Mouse (Mus musculus): ENCODE measurements around the gene Ugt1a5. TPM values are rescaled to one million over a fixed set of nuclear protein-coding genes. Genes with fewer than 3 reads are reported as not detected.

Gene Ugt1a5
- polyA plus RNA-seq, 1 experiment from 2014 or later: not detected

DNA sequence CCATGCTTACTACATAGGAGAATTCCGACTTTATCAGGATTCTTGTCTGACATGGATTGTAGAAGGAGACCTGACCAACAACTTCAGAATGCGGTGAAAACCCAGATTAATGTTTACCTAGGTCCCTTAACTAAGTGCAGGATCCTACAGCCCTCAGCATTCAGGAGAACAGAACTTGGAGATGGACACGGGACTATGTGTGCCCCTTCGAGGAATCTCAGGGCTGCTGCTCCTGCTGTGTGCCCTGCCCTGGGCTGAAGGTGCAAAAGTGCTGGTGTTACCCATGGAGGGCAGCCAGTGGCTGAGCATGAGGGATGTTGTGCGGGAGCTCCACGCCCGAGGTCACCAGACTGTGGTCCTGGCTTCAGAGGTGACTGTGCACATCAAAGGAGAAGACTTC is 34.6 kb downstream of the Ugt1a5 start, which contains the start of gene Ugt1a2:
Gene Ugt1a2 (plus strand): TSS at position 146 of the 400 bp plus-strand sequence.
- no peak for ATAC-seq (ENCODE audit: low FRiP score, low read depth)
- H3K9me3 ChIP-seq: 0 out of 2 replicates have a peak, but pooled peaks cover 7% of the 10 kb centered on the region
- H3K9ac ChIP-seq (replicated peaks): no peak within 1 kb of the TSS
- no peaks in the 10 kb centered on the region for H3K36me3 ChIP-seq
- no peak within 1 kb of the TSS for H3K4me2 ChIP-seq (replicated peaks)
- no peaks in the 10 kb centered on the region for H3K4me1 ChIP-seq
- no peak within 1 kb of the TSS for H3K4me3 ChIP-seq
- WGBS: 87% methylated on average over 7 of the region's 7 CpGs
- 0 out of 2 replicates have a peak, but pooled peaks cover 6% of the 10 kb centered on the region for H3K27me3 ChIP-seq
- H3K27ac ChIP-seq (replicated peaks): no peak within 1 kb of the TSS

DNA sequence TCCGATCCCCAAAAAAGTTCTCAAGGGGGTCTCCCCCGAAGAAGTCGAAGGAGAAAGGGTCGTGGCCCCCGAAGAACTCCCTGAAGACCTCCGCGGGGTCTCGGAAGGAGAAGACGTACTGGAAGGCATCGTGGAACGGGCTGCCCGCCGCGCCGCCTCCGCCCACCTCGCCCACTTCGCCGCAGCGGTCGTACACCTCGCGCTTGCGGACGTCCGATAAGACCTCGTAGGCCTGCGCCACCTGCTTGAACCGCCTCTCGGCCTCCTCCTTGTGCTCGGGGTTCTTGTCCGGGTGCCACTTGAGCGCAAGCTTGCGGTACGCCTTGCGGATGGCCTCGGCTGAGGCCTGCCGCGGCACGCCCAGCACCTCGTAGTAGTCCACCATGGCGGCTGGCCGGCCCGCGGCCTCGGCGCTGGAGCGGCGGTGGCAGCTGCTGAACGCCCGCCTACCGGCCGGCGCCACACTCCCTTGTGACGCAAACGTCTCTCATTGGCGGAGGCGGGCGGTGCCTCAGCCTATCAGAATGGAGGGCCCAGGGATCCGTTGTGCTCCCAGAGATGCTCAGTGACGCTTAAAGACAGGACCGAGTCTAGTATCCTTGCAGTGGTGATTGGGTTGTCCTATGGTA is 39.6 kb downstream of the Ugt1a5 start, which contains the start of gene Dnajb3:
Gene Dnajb3 (minus strand): TSS at position 489 of the 629 bp plus-strand sequence.
- no peaks in the 10 kb centered on the region for H3K4me1 ChIP-seq
- 0 out of 2 replicates have a peak, but pooled peaks cover 7% of the 10 kb centered on the region for H3K9me3 ChIP-seq
- ATAC-seq (ENCODE audit: low FRiP score, low read depth): peak; percentile 99
- H3K27me3 ChIP-seq: peaks cover 4% of the 10 kb centered on the region; the same call in 1 of the 2 replicates
- H3K9ac ChIP-seq (replicated peaks): peak within 1 kb of the TSS; percentile 62
- peak within 1 kb of the TSS; percentile 53 for H3K4me3 ChIP-seq
- 5% methylated on average over 62 of the region's 62 CpGs for WGBS
- H3K4me2 ChIP-seq (replicated peaks): peak within 1 kb of the TSS; percentile 66
- no peak within 1 kb of the TSS; the same call in 1 of the 2 replicates for H3K27ac ChIP-seq (replicated peaks)
- H3K36me3 ChIP-seq: no peaks in the 10 kb centered on the region

DNA sequence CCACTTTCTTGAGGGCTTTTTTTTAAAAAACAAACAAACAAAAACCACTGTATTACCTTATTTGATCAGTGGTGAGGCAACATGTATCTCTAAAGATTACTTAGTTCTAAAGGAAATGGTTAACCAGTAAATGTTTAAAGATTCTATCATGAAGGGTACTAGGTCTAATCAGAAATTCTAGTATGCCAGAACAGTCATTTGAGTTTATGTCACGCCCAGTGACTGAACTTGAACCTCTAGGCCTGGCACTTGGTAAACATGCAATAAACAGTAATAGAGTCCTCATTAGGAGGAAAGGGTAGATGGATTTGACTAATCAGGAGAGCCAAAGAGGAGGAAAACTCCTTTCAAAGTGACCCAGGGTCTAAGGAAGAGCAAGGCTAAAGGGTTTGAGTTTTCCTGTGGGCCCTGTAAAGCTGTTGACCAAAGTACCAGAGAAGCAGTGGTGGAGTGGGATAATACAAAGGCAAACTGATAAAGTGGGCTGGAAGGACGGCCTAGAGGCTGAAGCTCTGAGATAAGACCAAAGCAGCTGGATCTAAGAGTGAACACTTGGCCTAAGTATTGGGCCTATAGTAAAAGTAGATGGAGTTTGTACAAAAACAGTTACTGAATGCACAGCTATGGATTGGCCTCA is 41.1 kb downstream of the Ugt1a5 start:
- ATAC-seq (ENCODE audit: low FRiP score, low read depth): no peak
- H3K36me3 ChIP-seq: no peaks in the 10 kb centered on the region

DNA sequence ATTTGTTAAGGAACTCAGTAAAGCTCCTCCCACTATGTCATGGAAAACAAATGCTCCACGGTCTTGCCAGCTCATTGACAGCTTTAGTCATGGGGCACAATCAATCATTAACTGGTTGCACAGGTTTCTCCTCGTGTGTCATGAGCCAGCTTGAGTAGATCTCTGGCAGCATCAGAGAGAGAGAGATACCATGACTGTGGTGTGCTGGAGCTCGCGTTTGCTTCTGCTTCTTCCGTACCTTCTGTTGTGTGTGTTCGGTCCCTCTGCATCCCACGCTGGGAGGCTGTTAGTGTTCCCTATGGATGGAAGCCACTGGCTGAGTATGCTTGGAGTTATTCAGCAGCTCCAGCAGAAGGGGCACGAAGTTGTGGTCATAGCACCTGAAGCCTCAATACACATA is 46.0 kb downstream of the Ugt1a5 start, which contains the start of gene Ugt1a1:
Gene Ugt1a1 (plus strand): TSS at position 148 of the 400 bp plus-strand sequence.
- no peak for ATAC-seq (ENCODE audit: low FRiP score, low read depth)
- Histone ChIP-seq H3K4me2 (replicated peaks) (no peak within 1 kb of the TSS), H3K4me3 (no peak within 1 kb of the TSS), H3K9ac (replicated peaks) (no peak within 1 kb of the TSS), H3K9me3 (peaks cover 51% of the 10 kb centered on the region), H3K4me1 (no peaks in the 10 kb centered on the region), H3K27me3 (peaks cover 4% of the 10 kb centered on the region; the same call in 1 of the 2 replicates), H3K36me3 (no peaks in the 10 kb centered on the region), H3K27ac (replicated peaks) (no peak within 1 kb of the TSS)
- 67% methylated on average over 8 of the region's 8 CpGs for WGBS

More for the DNA sequence above, 41.1 kb downstream of the Ugt1a5 start:
- no peak overlapping the region for H3K9ac ChIP-seq (replicated peaks)
- H3K4me2 ChIP-seq (replicated peaks): no peak overlapping the region
- H3K27me3 ChIP-seq: peaks cover 4% of the 10 kb centered on the region; the same call in 1 of the 2 replicates
- peaks cover 14% of the 10 kb centered on the region for H3K9me3 ChIP-seq
- no peak overlapping the region for H3K4me3 ChIP-seq
- no peaks in the 10 kb centered on the region for H3K4me1 ChIP-seq
- H3K27ac ChIP-seq (replicated peaks): no peak overlapping the region
- WGBS: 77% methylated on average over 2 of the region's 2 CpGs

DNA sequence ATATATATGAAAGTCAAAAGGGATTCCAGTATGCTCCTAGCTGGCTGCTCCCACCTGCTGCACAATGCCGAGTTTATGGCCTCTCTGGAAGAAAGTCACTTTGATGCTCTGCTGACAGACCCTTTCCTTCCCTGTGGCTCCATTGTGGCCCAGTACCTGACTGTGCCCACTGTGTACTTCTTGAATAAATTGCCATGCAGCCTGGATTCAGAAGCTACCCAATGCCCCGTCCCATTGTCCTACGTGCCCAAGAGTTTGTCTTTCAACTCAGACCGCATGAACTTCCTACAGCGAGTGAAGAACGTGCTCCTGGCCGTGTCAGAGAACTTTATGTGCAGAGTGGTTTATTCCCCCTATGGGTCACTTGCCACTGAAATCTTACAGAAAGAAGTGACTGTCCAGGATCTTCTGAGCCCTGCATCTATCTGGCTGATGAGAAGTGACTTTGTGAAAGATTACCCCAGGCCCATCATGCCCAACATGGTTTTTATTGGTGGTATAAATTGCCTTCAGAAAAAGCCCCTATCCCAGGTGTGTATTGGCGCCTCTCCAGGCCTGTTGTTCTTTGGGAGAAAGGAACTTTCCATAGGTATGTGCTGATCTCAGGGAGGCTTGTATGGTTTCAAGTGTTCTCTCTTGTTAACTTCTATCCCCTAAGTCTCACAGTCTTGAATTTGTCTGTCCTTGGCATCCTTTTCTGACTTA is 46.7 kb downstream of the Ugt1a5 start:
- 61% methylated on average over 8 of the region's 8 CpGs for WGBS
- Histone ChIP-seq H3K36me3 (no peaks in the 10 kb centered on the region), H3K4me1 (no peaks in the 10 kb centered on the region), H3K9ac (replicated peaks) (no peak overlapping the region), H3K27me3 (no peaks in the 10 kb centered on the region), H3K4me2 (replicated peaks) (no peak overlapping the region), H3K4me3 (no peak overlapping the region), H3K9me3 (peaks cover 58% of the 10 kb centered on the region), H3K27ac (replicated peaks) (no peak overlapping the region)
- ATAC-seq (ENCODE audit: low FRiP score, low read depth): no peak

DNA sequence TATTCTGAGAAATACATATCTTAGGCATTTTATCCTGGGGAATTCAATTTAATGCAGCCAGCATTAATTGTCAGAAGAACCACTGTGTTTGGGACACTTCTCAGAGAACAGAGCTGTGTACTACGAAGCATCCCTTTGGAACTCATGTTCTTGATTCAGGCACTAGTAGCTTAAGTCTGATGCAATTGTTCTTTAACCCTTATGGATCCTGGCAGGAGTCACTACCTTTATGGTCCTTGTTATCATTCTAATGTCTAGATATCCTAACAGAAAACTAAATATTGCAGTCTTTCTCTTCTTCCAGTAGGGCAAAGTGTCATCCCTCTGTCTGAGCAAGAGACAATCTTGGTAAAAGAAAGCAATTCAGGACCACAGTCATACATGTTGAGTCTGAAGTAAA is 47.2 kb downstream of the Ugt1a5 start:
- Histone ChIP-seq H3K9me3 (peaks cover 60% of the 10 kb centered on the region), H3K9ac (replicated peaks) (no peak overlapping the region), H3K4me2 (replicated peaks) (no peak overlapping the region), H3K4me1 (no peaks in the 10 kb centered on the region), H3K4me3 (no peak overlapping the region), H3K27me3 (no peaks in the 10 kb centered on the region), H3K27ac (replicated peaks) (no peak overlapping the region), H3K36me3 (no peaks in the 10 kb centered on the region)
- ATAC-seq (ENCODE audit: low FRiP score, low read depth): no peak
- 73% methylated on average over 1 of the region's 1 CpGs for WGBS

DNA sequence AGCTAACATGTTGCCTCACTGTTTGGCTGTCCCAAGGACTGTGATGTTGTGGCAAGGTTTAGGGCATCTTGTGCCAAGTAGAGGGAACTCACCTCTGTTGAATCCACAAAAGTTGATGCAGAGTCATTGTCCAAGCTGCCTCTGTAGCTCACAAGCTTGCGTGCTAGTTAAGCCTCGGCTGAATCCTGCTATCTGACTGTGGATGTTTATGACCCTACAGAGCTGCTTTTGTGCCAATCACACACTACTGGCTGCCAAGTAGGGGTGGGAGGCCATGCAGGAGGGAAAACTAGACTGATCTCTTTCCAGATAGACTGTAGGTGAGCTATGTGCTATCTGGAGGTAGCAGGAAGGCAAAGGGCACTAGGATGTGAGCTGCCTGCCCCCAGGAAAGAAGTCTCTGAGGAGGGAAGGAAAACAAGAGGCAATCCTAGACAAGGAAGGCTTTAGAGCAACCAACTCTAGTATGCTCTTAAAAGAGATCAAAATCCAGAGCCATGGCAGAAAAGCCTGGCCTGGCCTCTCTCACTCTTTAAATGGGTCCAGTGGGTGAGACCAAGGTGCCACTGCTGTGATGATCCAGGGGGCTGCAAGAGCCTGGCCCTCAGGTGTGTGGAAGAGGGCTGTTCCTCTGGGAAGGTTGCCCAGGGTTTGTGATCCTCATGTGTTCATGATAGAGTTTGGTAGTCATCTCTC is 48.1 kb downstream of the Ugt1a5 start:
- ATAC-seq (ENCODE audit: low FRiP score, low read depth): 0 out of 2 replicates have a peak, but pooled peaks have one; percentile 7
- no peaks in the 10 kb centered on the region for H3K36me3 ChIP-seq
- no peak overlapping the region for H3K27ac ChIP-seq (replicated peaks)
- no peak overlapping the region for H3K4me3 ChIP-seq
- H3K4me2 ChIP-seq (replicated peaks): no peak overlapping the region
- WGBS: 79% methylated on average over 2 of the region's 2 CpGs
- no peaks in the 10 kb centered on the region for H3K27me3 ChIP-seq
- peaks cover 60% of the 10 kb centered on the region for H3K9me3 ChIP-seq
- no peak overlapping the region for H3K9ac ChIP-seq (replicated peaks)
- no peaks in the 10 kb centered on the region for H3K4me1 ChIP-seq

GRCm38 (mm10) chr1:88214462-88214952 is 48.7 kb downstream of the Ugt1a5 start:
- Histone ChIP-seq H3K27me3 (no peaks in the 10 kb centered on the region), H3K4me2 (replicated peaks) (no peak overlapping the region), H3K27ac (replicated peaks) (no peak overlapping the region), H3K36me3 (no peaks in the 10 kb centered on the region), H3K9ac (replicated peaks) (no peak overlapping the region), H3K4me3 (no peak overlapping the region), H3K4me1 (no peaks in the 10 kb centered on the region), H3K9me3 (peaks cover 60% of the 10 kb centered on the region)
- 76% methylated on average over 2 of the region's 2 CpGs for WGBS
- 0 out of 2 replicates have a peak, but pooled peaks have one; percentile 10 for ATAC-seq (ENCODE audit: low FRiP score, low read depth)

GRCm38 (mm10) chr1:88215466-88216380 is 49.9 kb downstream of the Ugt1a5 start:
- Histone ChIP-seq H3K4me2 (replicated peaks) (no peak overlapping the region), H3K9me3 (peaks cover 60% of the 10 kb centered on the region), H3K36me3 (no peaks in the 10 kb centered on the region), H3K27me3 (no peaks in the 10 kb centered on the region), H3K27ac (replicated peaks) (no peak overlapping the region), H3K4me3 (no peak overlapping the region), H3K9ac (replicated peaks) (no peak overlapping the region), H3K4me1 (no peaks in the 10 kb centered on the region)
- ATAC-seq (ENCODE audit: low FRiP score, low read depth): no peak
- 69% methylated on average over 10 of the region's 10 CpGs for WGBS

DNA sequence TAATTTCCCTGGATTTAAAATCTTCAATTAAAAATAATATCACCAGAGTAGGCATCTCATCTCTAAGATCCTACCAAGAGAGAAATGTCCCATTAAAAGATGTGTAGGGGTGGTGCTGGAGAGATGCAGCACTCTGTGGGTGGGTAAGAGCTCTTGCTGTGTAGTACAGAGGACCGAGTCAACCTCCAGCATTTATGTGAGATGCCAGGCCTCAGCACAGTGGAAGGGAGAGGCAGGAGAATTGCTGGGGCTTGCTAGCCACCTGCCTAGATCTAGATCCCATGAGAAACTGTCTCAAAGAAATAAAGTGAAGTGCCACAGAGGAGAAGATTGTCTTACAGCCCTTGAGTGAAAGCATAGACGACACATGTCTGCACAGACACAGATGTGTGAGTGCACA is 50.7 kb downstream of the Ugt1a5 start:
- no peak overlapping the region for H3K4me3 ChIP-seq
- WGBS: 52% methylated on average over 2 of the region's 2 CpGs
- H3K9me3 ChIP-seq: peaks cover 57% of the 10 kb centered on the region
- no peak for ATAC-seq (ENCODE audit: low FRiP score, low read depth)
- no peak overlapping the region for H3K4me2 ChIP-seq (replicated peaks)
- H3K9ac ChIP-seq (replicated peaks): no peak overlapping the region
- H3K4me1 ChIP-seq: no peaks in the 10 kb centered on the region
- no peaks in the 10 kb centered on the region for H3K36me3 ChIP-seq
- no peak overlapping the region for H3K27ac ChIP-seq (replicated peaks)
- H3K27me3 ChIP-seq: no peaks in the 10 kb centered on the region

- H3K36me3 ChIP-seq: no peaks in the 10 kb centered on the region
- H3K4me1 ChIP-seq: no peaks in the 10 kb centered on the region
- WGBS: 62% methylated on average over 2 of the region's 2 CpGs
- H3K9ac ChIP-seq (replicated peaks): no peak overlapping the region
- no peak overlapping the region for H3K27ac ChIP-seq (replicated peaks)
- no peak for ATAC-seq (ENCODE audit: low FRiP score, low read depth)
- H3K27me3 ChIP-seq: no peaks in the 10 kb centered on the region
- peaks cover 54% of the 10 kb centered on the region for H3K9me3 ChIP-seq
- no peak overlapping the region for H3K4me2 ChIP-seq (replicated peaks)
- no peak overlapping the region for H3K4me3 ChIP-seq
These were observed 51.3 kb downstream of the Ugt1a5 start for GRCm38 (mm10) chr1:88217144-88217543.

All from midbrain, embryonic 12.5 days (tissue).